Mouse (Mus musculus) ES-CJ7 (cell line): ENCODE results near the gene Nkap.
A peak's percentile ranks its signal among the peaks of the same experiment; 100 is the strongest.
"Not testable (repeated sequence)": the region's sequence is repeated elsewhere in the genome, so short reads cannot be mapped to it uniquely, and the experiment has no call there.

ENCODE experiments used
- DNase-seq: peaks from one replicate; pipeline ENCODE4 v3.0.0; 2011; ENCODE audit warnings: low read depth, low spot score

The Nkap gene

DNA sequence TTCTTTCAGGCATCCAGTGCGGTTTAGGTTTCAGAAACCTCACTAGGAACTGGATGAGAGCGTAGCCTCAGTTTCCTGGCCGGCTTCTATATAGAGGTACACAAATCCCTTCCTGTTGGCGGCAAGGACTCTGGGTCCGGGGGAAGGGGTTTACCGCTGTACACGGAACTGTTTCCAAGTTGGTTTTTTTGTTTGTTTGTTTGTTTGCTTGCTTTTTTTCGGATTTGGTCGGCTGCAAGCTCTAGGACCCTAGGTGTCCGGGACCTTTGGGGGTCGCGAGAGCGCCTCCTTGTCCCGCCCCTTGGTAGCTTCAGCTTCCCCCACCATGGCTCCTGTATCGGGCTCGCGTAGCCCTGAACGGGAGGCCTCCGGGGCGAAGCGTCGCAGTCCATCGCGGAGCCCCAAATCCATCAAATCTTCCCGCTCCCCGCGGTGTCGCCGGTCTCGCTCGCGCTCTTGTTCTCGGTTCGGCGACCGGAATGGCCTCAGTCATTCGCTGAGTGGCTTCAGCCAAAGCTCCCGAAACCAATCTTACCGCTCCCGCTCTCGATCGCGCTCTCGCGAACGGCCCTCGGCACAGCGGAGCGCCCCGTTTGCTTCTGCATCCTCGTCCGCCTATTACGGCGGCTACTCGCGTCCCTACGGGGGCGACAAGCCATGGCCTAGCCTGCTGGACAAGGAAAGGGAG, at the start of gene Nkap:
Nkap (plus strand) TSS at position 125 of the 688 bp plus-strand sequence.
- DNase-seq: peak; percentile 87

GRCm38 (mm10) chrX:37080345-37080744, 46.2 kb upstream of the Nkap start:
- not testable (repeated sequence) for DNase-seq

GRCm38 (mm10) chrX:37081194-37081593, 45.4 kb upstream of the Nkap start:
- no peak for DNase-seq

DNA sequence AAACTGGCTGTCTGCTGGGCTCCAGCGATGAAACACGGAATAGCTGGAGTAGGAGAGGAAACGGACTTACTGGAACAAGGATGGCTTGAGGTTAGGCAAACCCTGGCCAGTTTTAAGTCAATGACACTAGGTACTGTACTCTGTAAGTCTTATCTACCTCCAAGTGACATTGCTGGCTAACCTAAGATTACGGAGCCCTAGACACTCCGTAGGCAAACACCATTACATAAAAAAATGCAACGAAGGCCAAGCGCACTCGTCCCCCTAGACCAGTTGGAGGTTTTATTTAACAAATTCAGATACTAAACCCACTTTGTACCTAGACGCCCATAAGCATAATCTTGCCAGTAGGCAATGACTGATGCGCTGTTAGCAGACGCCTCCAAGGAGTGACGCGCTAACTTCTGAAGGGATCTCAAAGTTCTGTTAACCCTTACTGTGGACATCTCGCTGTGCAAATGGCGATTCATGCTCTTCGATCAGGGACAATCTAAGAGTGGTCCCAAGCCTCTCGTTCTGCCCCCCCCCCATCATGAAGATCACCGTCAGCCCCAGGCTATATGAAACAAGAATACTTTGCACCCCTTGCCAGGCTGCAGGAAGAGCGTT, 42.2 kb upstream of the Nkap start:
- DNase-seq: peak; percentile 12

GRCm38 (mm10) chrX:37084927-37085660, 41.5 kb upstream of the Nkap start, which contains the start of gene Rpl39:
Gene Rpl39 (minus strand): TSS chrX:37085402.
- DNase-seq: peak; percentile 89

DNA sequence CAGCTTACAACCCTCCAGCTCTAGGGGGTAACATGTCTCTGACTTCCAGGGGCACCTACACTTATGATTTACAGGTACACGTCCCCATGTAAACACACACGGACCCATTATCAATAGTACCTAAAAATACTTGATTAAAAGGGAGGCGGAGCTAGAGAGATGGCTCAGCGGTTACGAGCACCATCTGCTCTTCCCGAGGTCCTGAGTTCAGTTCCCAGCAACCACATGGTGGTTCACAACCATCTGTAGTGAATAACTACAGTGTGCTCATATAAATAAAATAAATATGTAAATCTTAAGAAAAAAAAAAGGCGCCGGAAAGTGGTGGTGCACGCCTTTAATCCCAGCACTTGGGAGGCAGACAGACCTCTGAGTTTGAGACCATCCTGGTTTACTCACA, 40.9 kb upstream of the Nkap start:
- no peak for DNase-seq

DNA sequence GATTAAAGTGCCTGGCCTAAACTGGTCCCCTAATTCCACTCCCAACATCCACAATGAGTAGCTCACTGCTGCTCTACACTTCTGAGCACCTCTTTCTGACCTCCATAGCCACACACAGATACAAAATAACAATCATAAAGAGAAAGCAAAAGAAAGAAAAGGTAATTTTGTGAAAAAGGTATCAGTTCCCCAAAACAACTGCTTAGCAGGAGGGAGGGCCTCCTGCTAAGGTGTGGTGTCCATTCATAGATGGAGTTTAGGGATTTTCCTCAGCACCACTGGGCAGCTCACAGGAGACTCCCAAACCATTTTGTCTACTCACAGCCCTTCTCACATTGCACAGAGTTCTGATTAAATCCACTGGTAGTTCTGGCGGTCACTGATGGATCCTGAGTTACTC, 37.8 kb upstream of the Nkap start:
- DNase-seq: no peak

DNA sequence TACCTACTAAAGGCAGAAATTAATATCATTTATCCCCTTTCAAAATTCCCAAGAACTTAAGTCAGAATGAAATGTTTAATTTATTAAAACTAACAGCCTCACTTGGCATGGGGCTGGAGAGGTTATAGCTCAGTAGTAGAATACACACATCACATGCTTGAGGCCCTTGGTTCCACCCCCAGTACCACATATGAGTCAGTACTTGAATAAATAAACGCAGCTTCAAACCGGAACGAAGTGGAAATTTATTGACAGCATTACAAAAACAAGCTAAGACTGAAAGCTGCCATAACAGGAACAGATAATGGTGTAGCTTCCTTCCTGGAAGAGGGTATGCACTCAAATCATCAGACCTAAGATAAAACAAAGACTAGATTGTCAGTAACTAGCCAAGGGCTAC, 35.1 kb upstream of the Nkap start:
- DNase-seq: no peak

- no peak for DNase-seq
Measured at GRCm38 (mm10) chrX:37095106-37095768, 31.4 kb upstream of the Nkap start.

DNA sequence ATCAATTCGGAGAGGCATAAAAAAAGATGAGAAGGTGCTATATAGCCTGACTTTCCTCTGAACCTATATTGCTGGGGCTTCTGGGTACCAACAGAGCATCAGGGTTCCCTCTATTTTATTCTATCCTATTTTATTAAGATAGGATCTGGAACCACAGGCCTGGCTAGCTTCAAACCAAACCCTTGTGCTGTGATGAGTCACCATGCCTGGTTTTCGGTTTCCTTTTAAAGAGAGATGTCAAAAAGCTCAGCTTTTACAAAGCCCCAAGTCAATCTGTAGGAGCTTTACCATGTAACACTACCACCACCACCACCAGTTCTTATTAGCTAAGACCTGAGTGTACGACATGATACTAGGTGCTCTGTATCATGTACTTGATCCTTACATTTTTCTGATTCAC, 27.9 kb upstream of the Nkap start:
- DNase-seq: no peak

DNA sequence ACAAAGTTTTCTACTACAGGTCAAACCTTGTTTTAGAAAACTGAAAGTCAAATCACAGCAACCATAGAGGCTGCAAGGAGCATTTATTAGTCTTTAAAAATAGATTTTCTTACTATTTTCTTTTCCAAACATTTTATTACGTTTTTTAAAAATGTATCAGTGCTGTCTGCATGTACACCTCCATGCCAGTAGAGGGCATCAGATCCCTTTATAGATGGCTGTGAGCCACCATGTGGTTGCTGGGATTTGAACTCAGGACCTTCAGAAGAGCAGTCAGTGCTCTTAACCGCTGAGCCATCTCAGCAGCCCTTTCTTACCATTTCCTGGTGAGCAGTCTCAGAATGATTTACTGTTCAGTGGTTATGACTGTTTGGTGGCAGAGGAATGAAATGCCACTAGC, 22.8 kb upstream of the Nkap start:
- no peak for DNase-seq

DNA sequence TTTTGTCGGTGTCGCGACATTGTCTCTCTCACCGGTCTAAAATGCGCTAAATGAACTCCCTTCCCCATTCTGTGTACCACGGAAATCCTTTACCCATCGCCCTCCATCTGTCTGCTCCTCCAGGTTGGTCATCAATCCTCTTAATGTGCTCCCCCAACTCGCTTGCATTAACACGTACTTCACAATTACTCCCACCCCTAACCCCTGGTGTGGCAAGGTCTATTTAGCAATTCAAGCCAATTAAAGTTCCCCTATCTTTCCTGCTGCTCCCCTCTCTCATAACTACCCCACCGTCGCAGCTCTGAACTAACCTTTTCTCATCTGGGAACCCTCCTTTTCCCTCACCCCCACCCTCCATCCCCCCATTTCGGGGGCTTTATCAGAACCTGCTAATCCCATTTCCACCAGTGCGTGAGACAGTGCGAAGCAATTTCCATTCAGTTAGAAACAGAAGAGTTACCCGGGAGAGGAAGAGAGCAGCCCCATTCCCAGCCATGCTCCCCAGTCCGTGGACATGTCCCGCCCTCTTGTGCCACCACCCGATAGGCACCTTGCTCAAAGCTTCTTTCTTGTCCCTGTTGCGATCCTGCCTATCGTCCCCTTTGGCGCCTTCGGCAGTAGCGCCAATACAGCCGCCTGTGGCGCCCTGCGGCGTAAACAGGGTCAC, 16.9 kb upstream of the Nkap start:
- no peak for DNase-seq

GRCm38 (mm10) chrX:37110193-37110880, 16.3 kb upstream of the Nkap start, which contains the start of gene Upf3b:
Gene Upf3b (minus strand): TSS chrX:37110322.
- DNase-seq: peak; percentile 96

GRCm38 (mm10) chrX:37110881-37111193, 15.8 kb upstream of the Nkap start:
- peak; percentile 21 for DNase-seq

- no peak for DNase-seq
Measured at GRCm38 (mm10) chrX:37117085-37117484, 9.5 kb upstream of the Nkap start.

- DNase-seq: no peak
Measured at GRCm38 (mm10) chrX:37119585-37119984, 7.0 kb upstream of the Nkap start.

DNA sequence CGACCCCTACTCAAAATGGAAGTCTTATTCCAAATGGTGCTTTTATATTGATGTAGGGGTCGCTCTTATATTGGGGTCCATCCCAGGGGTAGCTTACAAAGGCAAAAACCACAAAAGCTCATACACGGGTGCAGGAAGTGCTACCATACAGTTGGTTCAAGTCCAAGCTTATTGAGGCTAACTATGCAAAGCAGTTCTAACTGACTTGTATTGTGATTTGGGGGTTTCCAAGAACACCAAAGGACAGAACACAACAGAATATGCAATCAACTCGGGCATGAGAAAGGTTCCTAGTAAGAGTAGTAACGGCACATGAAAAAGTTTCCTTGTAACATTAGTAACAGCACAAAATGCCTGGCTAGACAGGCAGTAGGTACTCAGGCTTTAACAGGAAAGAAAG, 6.4 kb upstream of the Nkap start:
- no peak for DNase-seq

GRCm38 (mm10) chrX:37125511-37125910, 1.1 kb upstream of the Nkap start:
- no peak for DNase-seq

DNA sequence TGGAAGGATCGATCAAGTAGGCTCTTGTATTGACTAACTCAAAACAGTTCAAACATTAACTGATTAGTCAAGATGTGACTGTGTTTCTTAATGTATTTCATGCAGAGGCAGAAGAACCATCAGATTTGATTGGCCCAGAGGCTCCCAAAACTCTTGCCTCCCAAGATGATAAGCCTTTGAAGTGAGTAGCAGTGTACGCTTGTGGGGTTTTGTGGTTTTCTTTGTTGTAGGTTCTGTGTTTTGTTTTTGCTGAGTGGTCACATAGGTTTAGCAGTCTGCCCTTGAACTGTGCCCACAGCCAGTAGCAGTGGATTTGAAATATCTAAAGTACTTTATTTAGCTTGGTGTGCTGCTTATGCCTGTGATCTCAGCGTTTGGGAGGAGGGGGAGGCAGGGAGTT, 15.1 kb downstream of the Nkap start:
- no peak for DNase-seq

- DNase-seq: not testable (repeated sequence)
Measured at GRCm38 (mm10) chrX:37144498-37144897, 17.9 kb downstream of the Nkap start.

DNA sequence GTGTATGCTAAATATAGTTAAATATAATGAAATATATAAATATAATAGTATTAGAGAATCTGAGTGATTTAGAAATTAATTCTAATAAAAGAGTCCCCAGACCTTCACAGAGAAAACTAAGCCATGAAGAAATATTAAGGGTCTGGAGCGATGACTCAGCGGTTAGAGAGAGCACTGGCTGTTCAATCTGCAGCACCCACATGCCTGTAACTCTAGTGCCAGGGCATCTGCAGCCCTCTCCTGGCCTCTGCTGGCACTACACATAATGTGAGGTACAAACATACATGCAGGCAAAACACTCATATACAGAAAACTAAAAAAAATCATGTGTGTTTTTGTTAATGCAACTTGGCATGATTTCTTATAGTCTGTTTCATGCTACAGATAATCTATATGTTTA, 18.4 kb downstream of the Nkap start:
- peak; percentile 26 for DNase-seq
